Mouse (Mus musculus) bone marrow, adult 2 months (tissue): ENCODE results near the gene Tfg. TPM values are rescaled to one million over a fixed set of nuclear protein-coding genes. Genes with fewer than 3 reads are reported as not detected.

Experiments
- H3K27ac ChIP-seq: fragments of 200-500 bp; 2 replicates; pipeline ENCODE4 v1.5.1; 2012; ENCODE audit warnings: low read depth, mild to moderate bottlenecking, control low read depth, inconsistent platforms, low read length; ENCODE audit not compliant: control insufficient read depth, poor library complexity, insufficient read depth
- H3K4me1 ChIP-seq: fragments of 200-500 bp; 2 replicates; pipeline ENCODE4 v1.6.1; 2011; ENCODE audit warnings: low read length; ENCODE audit not compliant: control insufficient read depth, insufficient read depth
- H3K4me3 ChIP-seq: fragments of 200-500 bp; replicated peaks from 2 replicates; pipeline ENCODE3; 2011; ENCODE audit warnings: mild to moderate bottlenecking, low read depth, low read length, control low read depth; ENCODE audit not compliant: control insufficient read depth
- CTCF ChIP-seq: fragments of 200-500 bp; IDR thresholded peaks from 2 replicates; pipeline ENCODE4 v1.5.1; 2011; ENCODE audit warnings: low read length, control low read depth; ENCODE audit not compliant: control insufficient read depth, insufficient read depth
- POLR2A ChIP-seq: fragments of 200-500 bp; IDR thresholded peaks from 2 replicates; pipeline ENCODE4 v1.6.1; 2011; ENCODE audit warnings: low read depth, mild to moderate bottlenecking, control low read depth, low read length, borderline replicate concordance; ENCODE audit not compliant: control insufficient read depth
- WGBS: fragments of 180-500 bp; shearing (Covaris S2); methylation state at CpG from one replicate; pipeline ENCODE4 v1.1.7; 2018; 5-methylcytosine and 5-hydroxymethylcytosine counted together
- polyA plus RNA-seq: library from polyadenylated mRNA; stranded (reverse); fragments of >200 nt; gene quantifications from 2 replicates; pipeline ENCODE4 v1.2.4, GENCODE M21; 2011; ENCODE audit warnings: low replicate concordance; ENCODE audit not compliant: missing spikeins, insufficient read depth, insufficient read length

Tfg gene
- polyA plus RNA-seq, 1 experiment = 21.2 TPM

DNA sequence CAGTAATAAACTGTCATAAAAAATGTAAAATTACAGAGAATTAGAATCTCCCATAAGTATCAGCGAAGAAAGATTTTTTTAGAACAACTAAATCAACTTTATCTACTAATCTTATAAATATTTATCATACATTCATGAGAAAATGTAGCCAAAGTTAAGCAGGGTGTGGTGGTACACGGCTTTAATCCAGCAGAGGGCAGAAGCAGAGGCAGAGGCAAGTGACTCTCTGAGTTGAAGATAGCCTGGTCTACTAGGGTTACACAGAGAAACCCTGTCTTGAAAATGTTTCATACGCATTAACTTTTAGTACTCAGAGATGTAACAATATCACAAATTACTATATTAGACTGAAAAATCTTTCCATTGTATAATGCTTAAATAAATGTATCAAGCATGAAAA lies 11.5 kb downstream of the Tfg start:
- no peaks in the 10 kb centered on the region for H3K4me1 ChIP-seq
- TF ChIP-seq CTCF = no peak
- no peak for TF ChIP-seq POLR2A
- 79% methylated on average over 3 of the region's 3 CpGs for WGBS
- H3K27ac ChIP-seq = no peak overlapping the region
- H3K4me3 ChIP-seq = no peak overlapping the region

DNA sequence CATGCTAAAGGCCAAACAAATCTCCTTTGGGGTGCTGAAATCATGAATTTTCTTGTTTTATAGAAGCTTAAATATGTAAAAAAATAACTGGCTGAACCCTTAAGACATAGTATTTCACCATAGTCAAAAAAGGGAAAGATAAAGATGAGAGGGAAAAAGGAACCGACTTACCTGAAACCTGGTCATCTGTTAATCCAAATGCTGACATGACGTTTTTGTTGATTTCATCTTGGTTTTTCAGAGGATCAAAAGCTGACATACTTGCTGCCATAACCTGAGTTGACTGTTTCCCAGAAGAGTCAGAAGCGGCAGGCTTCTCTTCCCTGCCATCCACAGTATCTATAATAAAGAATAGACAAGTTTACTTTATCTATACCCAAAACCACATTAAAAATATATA lies 16.4 kb downstream of the Tfg start:
- H3K27ac ChIP-seq = no peak overlapping the region
- no peak overlapping the region for H3K4me3 ChIP-seq
- TF ChIP-seq POLR2A = no peak
- no peak for TF ChIP-seq CTCF
- H3K4me1 ChIP-seq = no peaks in the 10 kb centered on the region
- 86% methylated on average over 3 of the region's 3 CpGs for WGBS

- 78% methylated on average over 2 of the region's 2 CpGs for WGBS
- TF ChIP-seq POLR2A (no peak), CTCF (no peak)
- Histone ChIP-seq H3K4me3 (no peak overlapping the region), H3K27ac (no peak overlapping the region), H3K4me1 (no peaks in the 10 kb centered on the region)
These were observed 20.8 kb downstream of the Tfg start for GRCm38 (mm10) chr16:56696448-56696847.

DNA sequence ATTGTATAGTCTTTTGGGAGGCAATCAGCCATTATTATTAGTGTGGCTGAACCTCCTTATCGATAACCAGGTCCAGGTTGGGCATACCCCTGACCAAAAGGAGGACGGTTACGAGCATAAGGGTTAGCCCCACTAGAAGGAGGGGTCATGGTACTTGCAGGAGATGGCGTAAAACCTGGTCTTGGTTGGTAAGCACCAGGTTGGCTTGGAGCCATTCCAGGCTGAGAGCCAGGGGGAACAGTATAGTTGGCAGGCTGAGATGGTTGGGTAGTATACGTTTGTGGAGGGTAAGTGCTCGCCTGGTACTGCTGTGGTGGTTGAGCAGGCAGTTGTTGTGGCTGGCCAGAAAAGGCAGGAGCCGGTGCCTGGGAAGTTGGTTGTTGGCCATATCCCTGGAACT lies 26.5 kb downstream of the Tfg start:
- Histone ChIP-seq H3K4me1 (no peaks in the 10 kb centered on the region), H3K27ac (no peak overlapping the region), H3K4me3 (no peak overlapping the region)
- TF ChIP-seq POLR2A (no peak), CTCF (no peak)
- WGBS = 84% methylated on average over 7 of the region's 7 CpGs

GRCm38 (mm10) chr16:56686747-56687146 lies 30.5 kb downstream of the Tfg start:
- H3K27ac ChIP-seq = no peak overlapping the region
- 88% methylated on average over 5 of the region's 5 CpGs for WGBS
- TF ChIP-seq CTCF (no peak), POLR2A (no peak)
- no peaks in the 10 kb centered on the region for H3K4me1 ChIP-seq
- no peak overlapping the region for H3K4me3 ChIP-seq

DNA sequence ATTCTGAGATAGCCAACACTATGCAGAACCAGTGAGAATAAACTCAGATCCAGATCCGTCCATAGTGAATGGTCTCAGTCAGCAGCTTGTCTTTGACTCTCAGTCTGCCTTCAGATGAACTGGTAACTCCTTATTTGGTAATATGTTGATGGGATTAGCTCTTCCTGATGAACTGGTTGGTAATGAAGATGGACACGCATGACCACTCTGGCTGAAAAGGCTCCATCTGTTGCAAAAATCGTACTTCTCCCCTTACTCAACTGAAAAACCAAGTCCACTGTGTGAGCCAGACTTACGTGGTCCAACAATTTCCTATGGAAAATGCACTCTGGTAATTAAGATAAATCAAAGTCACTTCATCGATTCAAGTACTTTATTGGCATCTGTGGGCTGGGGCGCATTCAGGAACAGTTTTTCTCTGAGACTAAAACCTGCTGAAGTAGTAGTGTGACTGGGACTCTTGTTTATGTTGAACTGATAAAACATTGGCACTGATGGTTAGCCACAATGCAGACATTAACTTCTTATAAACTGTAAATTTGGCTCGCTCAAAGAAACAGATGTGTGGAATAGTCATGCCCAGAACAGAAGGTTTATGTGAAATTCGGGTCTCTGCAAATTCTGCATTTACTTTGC lies 36.1 kb downstream of the Tfg start:
- H3K4me1 ChIP-seq = no peaks in the 10 kb centered on the region
- no peak for TF ChIP-seq CTCF
- TF ChIP-seq POLR2A = no peak
- H3K4me3 ChIP-seq = no peak overlapping the region
- no peak overlapping the region for H3K27ac ChIP-seq
- WGBS = 82% methylated on average over 8 of the region's 8 CpGs

DNA sequence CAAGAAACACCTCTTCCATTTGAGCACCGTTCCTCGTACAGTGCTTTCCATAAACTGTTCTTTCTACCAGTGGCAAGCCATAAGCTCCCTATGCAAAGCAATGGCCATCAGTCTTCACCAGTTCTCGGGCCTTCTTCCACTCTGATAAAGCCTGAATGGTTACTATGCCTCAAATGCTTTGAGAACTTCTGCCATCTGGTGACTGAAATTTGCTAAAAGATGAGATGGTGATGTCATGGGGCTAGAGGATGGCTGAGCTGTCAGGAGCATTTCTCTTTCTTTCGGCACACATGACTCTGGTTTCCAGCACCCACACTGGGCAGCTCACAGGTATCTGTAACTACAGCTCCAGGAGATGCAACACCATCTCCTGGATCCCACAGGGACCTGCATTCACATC lies 40.1 kb downstream of the Tfg start:
- Histone ChIP-seq H3K27ac (no peak overlapping the region), H3K4me1 (no peaks in the 10 kb centered on the region), H3K4me3 (no peak overlapping the region)
- 67% methylated on average over 4 of the region's 4 CpGs for WGBS
- no peak for TF ChIP-seq CTCF
- TF ChIP-seq POLR2A = no peak

- Histone ChIP-seq H3K4me3 (no peak overlapping the region), H3K27ac (no peak overlapping the region), H3K4me1 (no peaks in the 10 kb centered on the region)
- 89% methylated on average over 2 of the region's 2 CpGs for WGBS
- TF ChIP-seq POLR2A (no peak), CTCF (no peak)
These were observed 43.8 kb downstream of the Tfg start for GRCm38 (mm10) chr16:56673420-56673819.

DNA sequence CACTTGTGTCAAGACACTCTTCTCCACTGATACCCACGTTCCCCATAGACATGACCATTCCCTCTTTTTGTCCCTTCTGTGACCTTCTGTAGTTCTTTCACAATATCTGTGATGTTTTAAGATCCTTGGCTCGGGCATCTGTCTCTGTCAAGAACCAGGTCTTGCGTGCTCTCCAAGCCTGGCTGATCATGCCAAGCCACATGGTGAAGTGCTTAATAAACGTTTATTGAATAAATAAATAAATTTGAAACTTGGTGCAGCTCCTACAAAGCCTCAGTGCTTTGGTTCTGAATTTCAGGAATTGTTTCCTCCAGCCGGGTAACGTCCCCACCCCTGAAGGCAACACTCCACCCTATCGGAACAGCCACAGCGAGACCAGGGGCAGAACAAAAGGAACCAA lies 46.3 kb downstream of the Tfg start:
- Histone ChIP-seq H3K27ac (no peak overlapping the region), H3K4me1 (no peaks in the 10 kb centered on the region), H3K4me3 (no peak overlapping the region)
- TF ChIP-seq POLR2A (no peak), CTCF (no peak)
- 78% methylated on average over 8 of the region's 8 CpGs for WGBS
